Mouse (Mus musculus) olfactory bulb, adult 2 months (tissue): ENCODE measurements at regions not wholly inside any gene's neighbourhood (a gene's known extent, or its start where the extent isn't known, plus 50 kb on each side); places are given as distances from the start of the nearest gene placed in this dataset.

ENCODE experiments used
- H3K27ac ChIP-seq: fragments of 200-500 bp; 2 replicates; pipeline ENCODE4 v1.5.1; 2012; ENCODE audit warnings: low read depth, low read length; ENCODE audit not compliant: insufficient read depth
- H3K4me1 ChIP-seq: fragments of 200-500 bp; 2 replicates; pipeline ENCODE4 v1.6.1; 2012; ENCODE audit warnings: low read length; ENCODE audit not compliant: control insufficient read depth, insufficient read depth
- H3K4me3 ChIP-seq: fragments of 200-500 bp; 2 replicates; pipeline ENCODE4 v1.5.1; 2012; ENCODE audit warnings: mild to moderate bottlenecking, low read depth, low read length, moderate library complexity; ENCODE audit not compliant: insufficient read depth
- CTCF ChIP-seq: fragments of 200-500 bp; IDR thresholded peaks from 2 replicates; pipeline ENCODE4 v1.5.1; 2012; ENCODE audit warnings: low read depth, mild to moderate bottlenecking, low read length, moderate library complexity; ENCODE audit not compliant: insufficient read depth
- POLR2A ChIP-seq: fragments of 200-500 bp; IDR thresholded peaks from 2 replicates; pipeline ENCODE4 v1.6.1; 2012; ENCODE audit warnings: mild to moderate bottlenecking, low read depth, low read length, moderate library complexity; ENCODE audit not compliant: insufficient read depth
- WGBS: fragments of 180-500 bp; shearing (Covaris S2); methylation state at CpG from one replicate; pipeline ENCODE4 v1.1.7; 2018; 5-methylcytosine and 5-hydroxymethylcytosine counted together

DNA sequence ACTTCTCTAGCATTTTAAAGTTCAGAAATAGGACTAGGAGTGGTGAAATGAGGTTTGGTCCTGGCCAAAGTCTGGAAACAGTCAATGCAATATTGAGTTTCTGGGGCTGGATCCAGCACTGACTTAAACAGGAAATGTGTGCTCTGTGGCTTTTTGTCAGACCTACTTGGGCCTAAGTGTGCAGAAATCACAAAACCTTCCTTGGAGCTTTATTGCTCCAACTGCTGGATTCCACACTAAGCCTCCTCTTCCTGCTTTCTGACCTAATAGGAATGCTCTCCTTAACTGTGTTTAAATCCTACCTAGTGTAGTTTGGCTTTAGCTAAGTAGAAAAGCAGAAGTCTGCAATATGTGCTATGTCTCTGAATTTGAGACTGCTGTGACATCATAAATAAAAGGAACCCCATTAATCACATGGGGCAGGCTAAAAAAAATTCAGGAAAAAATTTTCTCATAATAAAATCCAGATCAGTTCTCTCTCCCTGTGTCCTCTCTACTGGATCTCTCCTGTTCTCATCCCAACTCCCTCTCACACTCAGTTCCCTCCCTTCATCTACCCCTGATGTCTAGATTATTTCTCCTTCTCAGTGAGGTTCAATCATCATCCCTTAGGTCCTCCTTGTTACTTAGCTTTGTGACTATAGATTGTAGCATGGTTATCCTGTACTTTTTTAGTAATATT lies 268.0 kb upstream of the Col3a1 start:
- Histone ChIP-seq H3K4me1 (no peaks in the 10 kb centered on the region), H3K4me3 (no peak overlapping the region), H3K27ac (no peak overlapping the region)
- TF ChIP-seq POLR2A (no peak), CTCF (no peak)

DNA sequence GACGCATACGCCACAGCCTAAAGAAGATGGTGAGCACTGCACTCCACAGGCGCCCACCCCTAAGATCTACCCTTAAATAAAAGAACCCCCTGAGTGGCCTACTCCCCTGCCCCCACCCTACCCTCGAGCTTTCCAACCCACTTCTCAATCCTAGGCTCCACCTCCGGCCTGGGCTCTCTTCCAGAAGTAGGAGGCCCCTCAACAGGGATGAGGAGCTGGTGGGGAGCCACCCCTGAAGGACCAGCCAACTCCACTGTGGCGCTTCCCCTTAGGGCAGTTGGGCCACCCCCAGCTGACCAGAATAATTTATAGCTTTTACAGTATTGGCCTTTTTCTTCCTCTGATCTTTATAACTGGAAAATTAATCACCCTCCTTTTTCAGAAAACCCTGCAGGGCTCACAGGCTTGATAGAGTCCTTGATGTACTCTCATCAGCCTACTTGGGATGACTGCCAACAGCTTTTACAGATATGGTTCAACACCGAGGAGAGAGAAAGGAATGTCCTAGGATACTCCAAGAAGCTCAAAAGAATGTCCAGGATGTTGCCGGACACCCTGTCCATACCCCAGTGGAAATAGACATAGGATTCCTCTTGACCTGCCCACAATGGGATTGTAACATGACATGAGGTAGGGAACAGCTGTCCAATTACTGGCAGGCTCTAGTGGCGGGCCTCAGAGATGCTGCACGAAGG lies 220.3 kb upstream of the Col3a1 start:
- H3K4me3 ChIP-seq, result no peak overlapping the region
- WGBS, result 72% methylated on average over 10 of the region's 10 CpGs
- no peaks in the 10 kb centered on the region for H3K4me1 ChIP-seq
- TF ChIP-seq CTCF (no peak), POLR2A (no peak)
- H3K27ac ChIP-seq, result no peak overlapping the region

DNA sequence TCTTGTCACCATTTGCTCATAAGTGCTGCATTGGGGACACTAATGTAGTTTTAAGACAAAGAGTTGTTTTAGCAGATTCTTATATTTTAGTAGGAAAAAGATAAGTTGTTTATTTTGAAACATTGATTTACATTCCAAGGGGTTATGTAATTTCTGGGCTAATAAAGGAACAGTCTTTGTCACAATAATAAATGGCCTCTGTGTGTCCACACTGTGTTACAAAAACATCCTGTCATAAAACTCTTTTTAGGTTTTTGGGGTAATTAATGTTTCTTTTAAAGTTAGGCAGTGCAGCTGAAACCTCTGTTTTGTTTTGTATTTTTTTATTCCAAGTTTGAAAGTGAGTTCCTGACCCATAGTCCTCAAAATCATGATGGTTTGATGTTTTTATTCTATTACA lies 210.4 kb upstream of the Col3a1 start:
- TF ChIP-seq CTCF (no peak), POLR2A (no peak)
- Histone ChIP-seq H3K4me3 (no peak overlapping the region), H3K27ac (no peak overlapping the region), H3K4me1 (no peaks in the 10 kb centered on the region)

DNA sequence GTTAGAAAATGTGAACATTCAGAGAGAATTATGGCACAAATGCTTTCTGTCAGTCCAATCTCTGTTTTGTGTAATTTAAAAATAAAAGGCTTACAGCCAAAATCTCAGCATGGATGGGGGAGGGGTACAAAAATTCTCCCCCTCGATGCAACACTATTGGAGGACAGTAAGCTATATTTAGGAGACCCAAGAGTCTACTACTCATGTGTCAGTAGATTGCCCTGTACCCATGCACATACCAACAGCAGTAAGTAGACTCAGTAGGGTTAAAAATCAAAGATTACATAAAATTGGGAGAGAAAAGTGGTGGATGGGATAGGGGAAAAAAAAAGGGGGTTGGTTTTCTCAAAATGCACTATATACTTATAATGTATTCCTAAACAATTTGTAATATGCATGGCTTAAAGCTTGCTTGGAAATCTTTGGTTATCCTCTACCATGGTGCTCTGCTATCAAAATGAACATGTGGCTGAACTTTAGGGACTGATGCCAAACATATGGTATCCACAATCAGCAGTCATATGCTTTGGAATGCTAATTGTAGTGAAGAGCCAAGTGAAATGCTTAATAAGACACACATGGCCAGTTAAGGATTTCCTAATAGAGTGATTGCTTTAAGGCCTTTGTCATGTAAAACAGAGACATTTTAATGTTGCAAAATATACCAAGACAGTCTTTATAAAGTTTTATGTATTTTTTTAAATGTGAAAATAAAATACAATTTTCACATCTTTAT lies 194.8 kb upstream of the Col3a1 start:
- no peak overlapping the region for H3K4me3 ChIP-seq
- 55% methylated on average over 1 of the region's 1 CpGs for WGBS
- no peak for TF ChIP-seq POLR2A
- TF ChIP-seq CTCF, result no peak
- H3K27ac ChIP-seq, result no peak overlapping the region
- no peaks in the 10 kb centered on the region for H3K4me1 ChIP-seq

DNA sequence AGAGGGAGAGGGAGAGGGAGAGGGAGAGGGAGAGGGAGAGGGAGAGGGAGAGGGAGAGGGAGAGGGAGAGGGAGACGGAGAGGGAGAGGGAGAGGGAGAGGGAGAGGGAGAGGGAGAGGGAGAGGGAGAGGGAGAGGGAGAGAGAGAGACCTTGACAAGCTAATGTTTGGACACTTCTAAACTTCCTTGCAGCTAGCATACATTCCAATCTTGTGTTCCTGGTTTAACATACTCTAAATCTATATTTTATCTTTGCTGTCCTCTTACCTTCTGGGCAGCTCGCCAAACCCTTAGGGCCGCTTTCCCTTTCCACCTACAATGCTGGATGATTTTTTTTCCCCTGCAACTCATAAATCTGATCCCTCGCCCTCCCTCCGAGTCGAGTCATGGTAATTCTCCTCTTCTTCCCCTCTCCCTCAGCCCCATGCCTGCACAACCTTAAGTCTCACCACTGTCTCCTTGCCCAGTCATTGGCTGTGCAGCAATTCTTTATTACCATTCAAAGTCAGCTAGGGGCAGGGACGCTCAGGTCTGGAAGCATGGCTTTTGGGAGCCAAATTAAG lies 176.1 kb upstream of the Col3a1 start:
- 78% methylated on average over 6 of the region's 7 CpGs for WGBS
- TF ChIP-seq POLR2A (no peak), CTCF (no peak)
- Histone ChIP-seq H3K27ac (no peak overlapping the region), H3K4me3 (no peak overlapping the region), H3K4me1 (no peaks in the 10 kb centered on the region)

DNA sequence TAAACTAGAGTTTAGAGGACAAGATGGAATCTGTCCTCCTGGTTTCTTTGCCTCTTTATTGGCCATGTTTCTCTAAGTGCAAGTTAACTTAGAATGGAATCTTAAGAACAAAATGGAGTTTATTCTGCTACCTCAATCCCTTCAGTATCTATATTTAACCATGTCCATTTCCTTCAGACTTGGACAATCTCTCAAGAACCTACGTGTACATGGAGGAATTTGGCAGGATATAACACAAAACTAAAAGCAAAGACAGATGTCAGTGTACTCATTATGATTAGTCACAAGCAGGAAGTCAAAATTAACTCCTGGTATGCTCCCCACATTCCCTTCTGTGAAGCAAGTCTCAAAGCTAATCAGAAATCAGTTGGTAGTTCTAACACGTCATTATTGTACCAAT lies 164.3 kb upstream of the Col3a1 start:
- TF ChIP-seq POLR2A, result no peak
- TF ChIP-seq CTCF, result no peak
- Histone ChIP-seq H3K27ac (no peak overlapping the region), H3K4me1 (no peaks in the 10 kb centered on the region), H3K4me3 (no peak overlapping the region)
- 72% methylated on average over 2 of the region's 2 CpGs for WGBS

DNA sequence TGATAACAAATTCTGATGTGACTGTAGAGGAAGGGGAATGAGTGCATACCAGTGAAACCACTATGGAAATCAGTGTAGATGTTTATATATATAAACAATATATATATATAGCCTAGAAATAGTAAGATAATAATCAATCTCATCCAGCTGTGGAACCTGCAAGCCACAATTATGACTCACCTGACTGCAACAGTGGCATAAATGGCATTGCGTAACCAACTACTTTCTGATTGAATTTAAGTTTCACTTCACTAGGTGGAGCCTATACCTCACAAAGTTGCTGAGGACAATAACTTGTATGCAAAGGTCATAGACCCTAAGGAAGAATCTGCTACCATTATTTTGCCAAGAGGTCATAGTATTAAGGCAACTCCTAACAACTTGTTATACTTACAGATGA lies 129.7 kb upstream of the Col3a1 start:
- TF ChIP-seq CTCF (no peak), POLR2A (no peak)
- no peaks in the 10 kb centered on the region for H3K4me1 ChIP-seq
- H3K27ac ChIP-seq, result no peak overlapping the region
- 97% methylated on average over 1 of the region's 1 CpGs for WGBS
- H3K4me3 ChIP-seq, result no peak overlapping the region

DNA sequence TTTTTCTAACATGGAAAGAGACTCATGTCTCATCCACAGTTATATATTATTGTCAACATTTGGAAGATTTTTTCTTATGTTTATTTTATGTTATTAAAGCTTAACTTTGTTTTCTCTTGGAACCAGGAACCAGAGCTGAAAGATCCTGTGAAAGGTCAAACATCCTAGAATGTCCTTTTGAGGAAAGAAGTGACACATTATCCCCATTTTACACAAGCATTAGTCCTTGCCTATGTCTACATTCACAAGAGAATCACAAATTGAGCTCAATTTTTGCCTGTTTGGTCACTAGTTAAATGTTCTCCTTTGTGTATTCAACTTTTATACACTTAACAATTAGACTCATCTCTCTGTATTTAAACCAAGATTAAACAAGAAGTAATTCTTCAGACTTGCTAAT lies 126.0 kb upstream of the Col3a1 start:
- Histone ChIP-seq H3K27ac (no peak overlapping the region), H3K4me3 (no peak overlapping the region), H3K4me1 (no peaks in the 10 kb centered on the region)
- no peak for TF ChIP-seq POLR2A
- no peak for TF ChIP-seq CTCF

DNA sequence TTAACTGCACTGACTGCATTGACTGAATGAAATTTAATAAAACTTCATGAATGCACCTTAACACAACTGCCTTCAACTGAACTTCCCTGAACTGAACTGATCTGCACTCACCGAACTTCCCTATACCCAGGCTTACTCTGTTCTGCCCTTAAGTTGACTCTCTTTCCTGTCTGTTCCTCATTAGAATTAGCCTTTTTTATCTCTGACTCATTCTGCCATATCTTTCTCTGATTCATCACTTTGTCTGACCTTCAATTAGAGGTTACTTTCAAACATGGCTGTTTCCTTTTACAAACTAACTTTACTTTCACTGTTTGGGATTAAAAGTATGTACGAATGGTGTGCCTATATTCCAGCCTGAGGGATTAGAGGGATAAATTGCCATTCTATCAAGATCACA lies 103.4 kb upstream of the Col3a1 start:
- 86% methylated on average over 2 of the region's 2 CpGs for whole genome bisulfite sequencing
- H3K27ac ChIP-seq, result no peak overlapping the region
- TF ChIP-seq CTCF, result no peak
- TF ChIP-seq POLR2A, result no peak
- H3K4me1 ChIP-seq, result no peaks in the 10 kb centered on the region
- H3K4me3 ChIP-seq, result no peak overlapping the region
